Mouse (Mus musculus) megakaryocyte, embryonic 14.5 days (primary cell): Measurements from ENCODE around the gene Vmn2r25.

Experiments used
- FLI1 ChIP-seq: IDR thresholded peaks from 2 replicates; pipeline ENCODE4 v1.6.1; 2012; ENCODE audit warnings: low read length, inconsistent platforms, mixed read lengths
- GATA1 ChIP-seq: IDR thresholded peaks from 3 replicates; pipeline ENCODE4 v1.6.1; 2012; ENCODE audit warnings: mixed read lengths, low read length, inconsistent platforms, borderline replicate concordance

- no peak for TF ChIP-seq GATA1
- no peak for TF ChIP-seq FLI1
Measured at GRCm38 (mm10) chr6:123793746-123794145, 59.5 kb downstream of the Vmn2r25 start.
